Mouse (Mus musculus): ENCODE results near the gene Nol10. TPM values are rescaled to one million over a fixed set of nuclear protein-coding genes. Genes with fewer than 3 reads are reported as not detected.
"Not testable (repeated sequence)": the region's sequence is repeated elsewhere in the genome, so short reads cannot be mapped to it uniquely, and the experiment has no call there.

The Nol10 gene
- polyA plus RNA-seq, 1 experiment from 2014 or later: 24.6 TPM

DNA sequence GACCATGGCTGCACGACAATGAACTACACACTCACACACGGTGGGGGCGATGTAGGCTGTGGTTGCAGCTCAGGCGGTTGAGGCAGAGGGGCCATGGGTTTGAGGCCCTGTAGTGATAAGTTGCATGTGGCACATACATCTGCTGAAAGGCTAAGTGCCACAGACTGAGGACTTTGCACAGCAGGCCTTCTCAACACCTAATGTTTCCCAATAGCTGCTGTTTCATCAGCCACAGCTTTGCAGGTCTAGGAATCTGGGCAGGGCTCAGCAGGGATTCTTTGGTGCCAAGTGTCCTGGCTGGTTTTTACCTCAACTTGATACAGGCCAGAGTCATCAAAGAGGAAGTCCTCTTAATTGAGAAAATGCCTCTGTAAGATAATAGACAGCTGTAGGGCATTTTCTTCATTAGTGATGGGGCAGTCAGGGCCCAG, 101.4 kb downstream of the Nol10 start:
- no peak overlapping the region for H3K4me2 ChIP-seq (replicated peaks)
- no peak overlapping the region for H3K27ac ChIP-seq
- no peak overlapping the region for H3K4me3 ChIP-seq (replicated peaks)
- no peak overlapping the region for H3K9ac ChIP-seq (replicated peaks)
- H3K27me3 ChIP-seq: no peaks in the 10 kb centered on the region
- no peaks in the 10 kb centered on the region for H3K36me3 ChIP-seq
- WGBS: 90% methylated on average over 4 of the region's 4 CpGs
- no peaks in the 10 kb centered on the region for H3K4me1 ChIP-seq (replicated peaks)
- H3K9me3 ChIP-seq: no peaks in the 10 kb centered on the region
- no peak for ATAC-seq

GRCm38 (mm10) chr12:17450503-17450902, 102.2 kb downstream of the Nol10 start:
- Histone ChIP-seq H3K9ac (replicated peaks) (no peak overlapping the region), H3K27ac (no peak overlapping the region), H3K4me1 (replicated peaks) (no peaks in the 10 kb centered on the region), H3K27me3 (no peaks in the 10 kb centered on the region), H3K4me2 (replicated peaks) (no peak overlapping the region), H3K4me3 (replicated peaks) (no peak overlapping the region), H3K9me3 (no peaks in the 10 kb centered on the region), H3K36me3 (no peaks in the 10 kb centered on the region)
- 88% methylated on average over 4 of the region's 4 CpGs for WGBS
- no peak for ATAC-seq

- Histone ChIP-seq H3K4me2 (replicated peaks) (no peak overlapping the region), H3K9me3 (no peaks in the 10 kb centered on the region), H3K9ac (replicated peaks) (no peak overlapping the region), H3K4me3 (replicated peaks) (no peak overlapping the region), H3K36me3 (no peaks in the 10 kb centered on the region), H3K27ac (no peak overlapping the region), H3K27me3 (no peaks in the 10 kb centered on the region), H3K4me1 (replicated peaks) (no peaks in the 10 kb centered on the region)
- WGBS: 77% methylated on average over 4 of the region's 4 CpGs
- ATAC-seq: no peak
Measured at GRCm38 (mm10) chr12:17450908-17451307, 102.7 kb downstream of the Nol10 start.

DNA sequence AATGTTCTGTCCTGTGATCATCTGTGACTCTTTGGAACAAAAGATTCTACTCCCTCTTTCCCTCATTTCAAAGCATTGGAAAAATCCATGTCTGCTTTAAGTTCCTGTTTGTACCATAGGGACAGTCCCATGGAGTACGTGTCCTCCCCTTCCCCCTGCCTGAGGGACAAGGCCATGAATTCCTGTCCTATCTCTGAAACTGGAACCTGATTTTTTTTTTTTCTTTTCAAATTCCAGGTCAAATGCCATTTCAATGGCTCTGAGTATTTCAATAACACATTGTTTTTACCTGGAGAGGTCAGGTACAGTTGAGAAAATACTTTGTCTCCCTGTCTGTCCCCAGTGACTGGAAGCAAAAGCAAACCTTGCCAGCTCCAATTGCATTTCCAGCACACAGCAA, 104.0 kb downstream of the Nol10 start:
- Histone ChIP-seq H3K4me1 (replicated peaks) (no peaks in the 10 kb centered on the region), H3K9me3 (no peaks in the 10 kb centered on the region), H3K27me3 (no peaks in the 10 kb centered on the region), H3K4me3 (replicated peaks) (no peak overlapping the region), H3K4me2 (replicated peaks) (no peak overlapping the region), H3K27ac (no peak overlapping the region), H3K36me3 (no peaks in the 10 kb centered on the region), H3K9ac (replicated peaks) (no peak overlapping the region)
- WGBS: 78% methylated on average over 1 of the region's 1 CpGs
- ATAC-seq: no peak

- no peak overlapping the region for H3K27ac ChIP-seq
- H3K4me1 ChIP-seq (replicated peaks): no peaks in the 10 kb centered on the region
- no peak for ATAC-seq
- no peaks in the 10 kb centered on the region; the same call in 1 of the 2 replicates for H3K9me3 ChIP-seq
- no peaks in the 10 kb centered on the region for H3K36me3 ChIP-seq
- 72% methylated on average over 5 of the region's 5 CpGs for WGBS
- no peak overlapping the region for H3K9ac ChIP-seq (replicated peaks)
- no peaks in the 10 kb centered on the region for H3K27me3 ChIP-seq
- no peak overlapping the region for H3K4me2 ChIP-seq (replicated peaks)
- H3K4me3 ChIP-seq (replicated peaks): no peak overlapping the region
Measured at GRCm38 (mm10) chr12:17453918-17454317, 105.7 kb downstream of the Nol10 start.

GRCm38 (mm10) chr12:17455096-17455495, 106.8 kb downstream of the Nol10 start:
- Histone ChIP-seq H3K9me3 (no peaks in the 10 kb centered on the region; the same call in 1 of the 2 replicates), H3K9ac (replicated peaks) (no peak overlapping the region), H3K4me3 (replicated peaks) (no peak overlapping the region), H3K4me2 (replicated peaks) (no peak overlapping the region), H3K27ac (no peak overlapping the region), H3K36me3 (no peaks in the 10 kb centered on the region), H3K27me3 (no peaks in the 10 kb centered on the region), H3K4me1 (replicated peaks) (no peaks in the 10 kb centered on the region)
- ATAC-seq: no peak
- 90% methylated on average over 5 of the region's 5 CpGs for WGBS

DNA sequence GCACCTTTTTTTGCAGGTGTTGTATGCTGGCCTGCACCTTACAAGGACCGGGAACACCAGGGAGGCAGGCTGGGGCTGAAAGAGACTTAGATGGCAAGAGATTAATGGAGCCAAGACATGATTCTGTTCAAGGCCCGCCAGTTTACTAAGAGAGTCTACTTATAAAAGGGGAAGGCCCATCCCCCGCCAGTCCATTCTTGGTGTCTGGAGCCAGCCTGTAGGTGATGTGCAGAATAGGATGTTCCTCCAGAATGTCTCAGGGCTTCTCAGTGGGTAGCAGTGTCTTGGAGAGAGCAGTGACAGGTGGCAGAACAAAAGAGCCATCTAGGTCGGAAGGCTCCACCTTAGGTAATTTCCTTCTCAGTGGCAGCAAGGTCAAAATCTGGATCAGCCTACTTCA, 111.0 kb downstream of the Nol10 start:
- WGBS: 89% methylated on average over 4 of the region's 4 CpGs
- not testable (repeated sequence) for H3K4me3 ChIP-seq (replicated peaks); ATAC-seq; H3K9me3 ChIP-seq; H3K9ac ChIP-seq (replicated peaks); H3K4me1 ChIP-seq (replicated peaks); H3K27me3 ChIP-seq; H3K4me2 ChIP-seq (replicated peaks); H3K36me3 ChIP-seq; H3K27ac ChIP-seq

DNA sequence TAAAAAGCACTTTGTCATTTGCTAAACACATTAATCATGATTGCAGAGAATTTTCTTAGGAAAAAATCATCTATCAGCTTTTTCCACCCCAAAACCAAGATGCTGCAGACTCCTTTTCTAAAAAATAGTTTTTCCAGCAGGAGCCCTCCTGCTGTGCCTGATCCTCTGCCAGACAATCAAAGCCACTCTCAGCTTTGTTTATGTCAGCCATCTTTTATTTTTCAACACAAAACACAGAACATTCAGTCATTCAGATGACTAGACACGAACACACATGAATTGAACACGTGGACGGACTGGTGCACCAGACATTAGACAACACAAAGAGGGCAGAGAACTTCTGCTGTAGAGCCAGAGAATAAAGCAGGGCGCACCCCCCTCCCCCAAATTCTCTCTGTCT, 115.4 kb downstream of the Nol10 start:
- Histone ChIP-seq H3K4me1 (replicated peaks) (no peaks in the 10 kb centered on the region), H3K4me3 (replicated peaks) (no peak overlapping the region), H3K9ac (replicated peaks) (no peak overlapping the region), H3K27me3 (no peaks in the 10 kb centered on the region), H3K36me3 (no peaks in the 10 kb centered on the region), H3K4me2 (replicated peaks) (no peak overlapping the region), H3K9me3 (no peaks in the 10 kb centered on the region), H3K27ac (no peak overlapping the region)
- WGBS: 34% methylated on average over 4 of the region's 4 CpGs
- ATAC-seq: no peak

GRCm38 (mm10) chr12:17464550-17464949, 116.3 kb downstream of the Nol10 start:
- not testable (repeated sequence) for H3K4me1 ChIP-seq (replicated peaks); H3K27me3 ChIP-seq; H3K9ac ChIP-seq (replicated peaks); ATAC-seq; H3K4me3 ChIP-seq (replicated peaks); H3K36me3 ChIP-seq; H3K9me3 ChIP-seq; H3K27ac ChIP-seq; H3K4me2 ChIP-seq (replicated peaks)
- 81% methylated on average over 5 of the region's 5 CpGs for WGBS

DNA sequence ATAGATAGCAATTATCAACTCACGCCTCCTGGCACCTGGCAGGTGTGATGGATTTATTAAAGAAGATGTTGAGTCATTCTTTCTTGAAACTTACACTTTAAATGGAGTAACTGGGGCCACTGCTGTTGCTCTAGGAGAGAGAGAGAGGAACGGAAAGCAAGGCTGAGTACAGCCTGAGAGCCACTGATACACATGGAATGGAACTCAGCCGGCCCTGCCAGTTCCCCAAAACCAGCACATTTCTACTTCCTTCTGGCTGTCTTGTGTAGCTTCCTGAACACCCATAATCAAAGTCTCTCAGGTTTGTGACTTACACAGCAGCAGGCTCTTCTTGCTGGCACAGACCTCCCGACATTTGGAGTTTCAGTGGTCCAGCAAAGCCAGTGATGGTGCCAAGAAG, 118.5 kb downstream of the Nol10 start:
- Histone ChIP-seq H3K4me1 (replicated peaks) (no peaks in the 10 kb centered on the region), H3K27me3 (no peaks in the 10 kb centered on the region), H3K4me2 (replicated peaks) (no peak overlapping the region), H3K4me3 (replicated peaks) (no peak overlapping the region), H3K36me3 (no peaks in the 10 kb centered on the region), H3K9me3 (no peaks in the 10 kb centered on the region), H3K9ac (replicated peaks) (no peak overlapping the region), H3K27ac (no peak overlapping the region)
- 86% methylated on average over 4 of the region's 4 CpGs for WGBS
- ATAC-seq: no peak

DNA sequence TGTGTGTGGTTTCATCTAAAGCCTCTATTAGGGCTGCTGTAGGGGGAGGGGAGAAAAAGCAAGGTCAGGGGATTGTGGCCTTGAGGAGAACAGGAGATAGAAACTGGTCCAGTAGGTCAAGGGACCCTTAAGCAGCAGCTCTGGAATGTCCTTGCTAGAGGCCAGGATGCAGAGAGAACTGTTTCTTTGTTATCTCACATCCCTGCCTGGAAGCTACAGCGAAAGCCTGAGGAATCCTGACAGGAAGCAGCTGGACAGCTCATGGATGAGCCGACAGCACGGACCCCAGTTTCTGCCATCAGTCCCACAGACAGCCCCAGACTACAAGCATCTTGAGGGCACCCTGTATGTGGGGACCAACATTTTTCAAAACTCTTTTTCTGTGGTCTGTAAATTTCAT, 120.1 kb downstream of the Nol10 start:
- ATAC-seq: no peak
- Histone ChIP-seq H3K4me3 (replicated peaks) (no peak overlapping the region), H3K4me1 (replicated peaks) (no peaks in the 10 kb centered on the region), H3K9ac (replicated peaks) (no peak overlapping the region), H3K27ac (no peak overlapping the region), H3K9me3 (no peaks in the 10 kb centered on the region), H3K27me3 (no peaks in the 10 kb centered on the region), H3K4me2 (replicated peaks) (no peak overlapping the region), H3K36me3 (no peaks in the 10 kb centered on the region)
- 72% methylated on average over 3 of the region's 3 CpGs for WGBS

DNA sequence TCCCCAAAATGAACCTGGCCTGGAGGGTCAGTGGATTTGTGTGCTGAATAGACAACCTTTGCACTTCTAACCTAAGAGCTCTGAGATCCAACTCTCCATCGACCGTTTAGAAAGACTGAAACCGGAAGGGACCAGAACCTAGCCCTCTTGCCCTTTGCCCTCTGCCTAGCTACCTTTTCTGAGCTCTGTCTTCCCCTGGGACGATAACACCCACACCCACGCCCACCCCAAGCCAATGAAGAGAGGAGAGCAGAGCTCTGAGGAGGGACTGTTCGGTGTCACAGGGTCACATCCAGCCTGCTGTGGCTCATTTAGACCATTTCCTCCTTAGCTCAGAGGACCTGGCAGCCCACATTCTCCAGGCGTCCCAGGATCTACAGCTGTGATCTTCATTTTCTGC, 121.6 kb downstream of the Nol10 start:
- Histone ChIP-seq H3K4me1 (replicated peaks) (no peaks in the 10 kb centered on the region), H3K36me3 (no peaks in the 10 kb centered on the region), H3K4me2 (replicated peaks) (no peak overlapping the region), H3K9ac (replicated peaks) (no peak overlapping the region), H3K9me3 (no peaks in the 10 kb centered on the region), H3K27me3 (no peaks in the 10 kb centered on the region), H3K27ac (no peak overlapping the region), H3K4me3 (replicated peaks) (no peak overlapping the region)
- WGBS: 89% methylated on average over 7 of the region's 7 CpGs
- ATAC-seq: no peak

GRCm38 (mm10) chr12:17470528-17470927, 122.3 kb downstream of the Nol10 start:
- H3K36me3 ChIP-seq; H3K4me1 ChIP-seq (replicated peaks); H3K4me3 ChIP-seq (replicated peaks); ATAC-seq; H3K4me2 ChIP-seq (replicated peaks); H3K9me3 ChIP-seq; H3K27ac ChIP-seq; H3K27me3 ChIP-seq; H3K9ac ChIP-seq (replicated peaks): not testable (repeated sequence)

Measured in midbrain, embryonic 13.5 days (tissue).